Mouse (Mus musculus) yolk sac, embryonic 10.5 days (tissue): ENCODE data around the gene A630089N07Rik.
A peak's percentile ranks its signal among the peaks of the same experiment; 100 is the strongest.

Experiments used
- DNase-seq: peaks from one replicate; pipeline ENCODE4 v3.0.0-alpha.2; 2017; ENCODE audit warnings: low spot score

Gene A630089N07Rik

GRCm38 (mm10) chr16:97962151-97962948 is 119.9 kb downstream of the A630089N07Rik start, which contains the start of the genes C2cd2 and Zbtb21:
Gene C2cd2 (minus strand): TSS chr16:97962598.
Gene Zbtb21 (minus strand): TSS chr16:97962622.
- peak; percentile 97 for DNase-seq

GRCm38 (mm10) chr16:97961381-97962150 is 120.7 kb downstream of the A630089N07Rik start:
- no peak for DNase-seq

GRCm38 (mm10) chr16:97960348-97960747 is 121.9 kb downstream of the A630089N07Rik start:
- no peak for DNase-seq

GRCm38 (mm10) chr16:97958401-97958973 is 123.8 kb downstream of the A630089N07Rik start:
- DNase-seq = no peak

- peak; percentile 5 for DNase-seq
These were observed 124.6 kb downstream of the A630089N07Rik start for GRCm38 (mm10) chr16:97957626-97958025.

GRCm38 (mm10) chr16:97956011-97956410 is 126.2 kb downstream of the A630089N07Rik start:
- no peak for DNase-seq

- DNase-seq = no peak
These were observed 128.9 kb downstream of the A630089N07Rik start for GRCm38 (mm10) chr16:97953300-97953699.

GRCm38 (mm10) chr16:97952801-97953200 is 129.4 kb downstream of the A630089N07Rik start:
- DNase-seq = no peak

- DNase-seq = no peak
These were observed 129.9 kb downstream of the A630089N07Rik start for GRCm38 (mm10) chr16:97952371-97952770.
